Mouse (Mus musculus): ENCODE data around the gene AY074887. TPM values are rescaled to one million over a fixed set of nuclear protein-coding genes. Genes with fewer than 3 reads are reported as not detected.
"Not testable (repeated sequence)": the region's sequence is repeated elsewhere in the genome, so short reads cannot be mapped to it uniquely, and the experiment has no call there.

AY074887 gene
- polyA plus RNA-seq, 1 experiment from 2014 or later, result 0.62 TPM

- Histone ChIP-seq H3K36me3 (ENCODE audit: control insufficient read depth, insufficient read depth, low read length) (peaks cover 4% of the 10 kb centered on the region), H3K9me3 (ENCODE audit: control insufficient read depth, low read length) (0 out of 2 replicates have a peak, but pooled peaks cover 5% of the 10 kb centered on the region), H3K4me1 (replicated peaks; ENCODE audit: control insufficient read depth, insufficient read depth, low read length) (no peaks in the 10 kb centered on the region), H3K4me3 (ENCODE audit: low read length) (no peak overlapping the region), H3K27me3 (ENCODE audit: control insufficient read depth, insufficient read depth, low read depth, low read length) (no peaks in the 10 kb centered on the region), H3K9ac (ENCODE audit: low read length) (no peak overlapping the region), H3K27ac (ENCODE audit: low read length) (no peak overlapping the region), H3K4me2 (ENCODE audit: low read depth, low read length) (no peak overlapping the region)
- ATAC-seq (ENCODE audit: low read depth), result no peak
Measured at GRCm38 (mm10) chr9:54963669-54964068, 12.9 kb upstream of the AY074887 start.

GRCm38 (mm10) chr9:54961059-54961458, 10.3 kb upstream of the AY074887 start:
- ATAC-seq (ENCODE audit: low read depth), result no peak
- 85% methylated on average over 4 of the region's 4 CpGs for WGBS
- H3K9ac ChIP-seq (ENCODE audit: low read length), result no peak overlapping the region
- H3K27ac ChIP-seq (ENCODE audit: low read length), result no peak overlapping the region
- H3K4me2 ChIP-seq (ENCODE audit: low read depth, low read length), result no peak overlapping the region
- H3K4me1 ChIP-seq (replicated peaks; ENCODE audit: control insufficient read depth, insufficient read depth, low read length), result no peaks in the 10 kb centered on the region
- H3K4me3 ChIP-seq (ENCODE audit: low read length), result no peak overlapping the region
- no peaks in the 10 kb centered on the region for H3K27me3 ChIP-seq (ENCODE audit: control insufficient read depth, insufficient read depth, low read depth, low read length)
- peaks cover 18% of the 10 kb centered on the region for H3K36me3 ChIP-seq (ENCODE audit: control insufficient read depth, insufficient read depth, low read length)
- 0 out of 2 replicates have a peak, but pooled peaks cover 5% of the 10 kb centered on the region for H3K9me3 ChIP-seq (ENCODE audit: control insufficient read depth, low read length)

- ATAC-seq (ENCODE audit: low read depth), result peak; percentile 31; the same call in 1 of the 2 replicates
- H3K4me1 ChIP-seq (replicated peaks; ENCODE audit: control insufficient read depth, insufficient read depth, low read length), result peaks cover 12% of the 10 kb centered on the region
- H3K9me3 ChIP-seq (ENCODE audit: control insufficient read depth, low read length); H3K36me3 ChIP-seq (ENCODE audit: control insufficient read depth, insufficient read depth, low read length); H3K27me3 ChIP-seq (ENCODE audit: control insufficient read depth, insufficient read depth, low read depth, low read length): not testable (repeated sequence)
- H3K27ac ChIP-seq (ENCODE audit: low read length), result peak overlapping the region; percentile 63
- 40% methylated on average over 8 of the region's 8 CpGs for WGBS
- peak overlapping the region; percentile 62 for H3K4me2 ChIP-seq (ENCODE audit: low read depth, low read length)
- H3K9ac ChIP-seq (ENCODE audit: low read length), result peak overlapping the region; percentile 62
- peak overlapping the region; percentile 95 for H3K4me3 ChIP-seq (ENCODE audit: low read length)
Measured at GRCm38 (mm10) chr9:54950162-54950561, 636 bp downstream of the AY074887 start.

- Histone ChIP-seq H3K4me3 (ENCODE audit: low read length) (no peak overlapping the region), H3K27me3 (ENCODE audit: control insufficient read depth, insufficient read depth, low read depth, low read length) (no peaks in the 10 kb centered on the region), H3K9me3 (ENCODE audit: control insufficient read depth, low read length) (no peaks in the 10 kb centered on the region), H3K9ac (ENCODE audit: low read length) (no peak overlapping the region), H3K27ac (ENCODE audit: low read length) (no peak overlapping the region), H3K4me1 (replicated peaks; ENCODE audit: control insufficient read depth, insufficient read depth, low read length) (peaks cover 12% of the 10 kb centered on the region), H3K4me2 (ENCODE audit: low read depth, low read length) (no peak overlapping the region), H3K36me3 (ENCODE audit: control insufficient read depth, insufficient read depth, low read length) (peaks cover 7% of the 10 kb centered on the region)
- no peak for ATAC-seq (ENCODE audit: low read depth)
Measured at GRCm38 (mm10) chr9:54949465-54949864, 1.3 kb downstream of the AY074887 start.

- H3K9ac ChIP-seq (ENCODE audit: low read length), result no peak overlapping the region
- WGBS, result 66% methylated on average over 16 of the region's 16 CpGs
- H3K27me3 ChIP-seq (ENCODE audit: control insufficient read depth, insufficient read depth, low read depth, low read length), result no peaks in the 10 kb centered on the region
- no peaks in the 10 kb centered on the region for H3K36me3 ChIP-seq (ENCODE audit: control insufficient read depth, insufficient read depth, low read length)
- peaks cover under 1% of the 10 kb centered on the region for H3K4me1 ChIP-seq (replicated peaks; ENCODE audit: control insufficient read depth, insufficient read depth, low read length)
- no peak overlapping the region for H3K4me2 ChIP-seq (ENCODE audit: low read depth, low read length)
- no peak overlapping the region for H3K27ac ChIP-seq (ENCODE audit: low read length)
- no peaks in the 10 kb centered on the region for H3K9me3 ChIP-seq (ENCODE audit: control insufficient read depth, low read length)
- no peak for ATAC-seq (ENCODE audit: low read depth)
- H3K4me3 ChIP-seq (ENCODE audit: low read length), result no peak overlapping the region
Measured at GRCm38 (mm10) chr9:54946256-54946655, 4.5 kb downstream of the AY074887 start.

- H3K27ac ChIP-seq (ENCODE audit: low read length), result no peak overlapping the region
- H3K9ac ChIP-seq (ENCODE audit: low read length), result no peak overlapping the region
- H3K36me3 ChIP-seq (ENCODE audit: control insufficient read depth, insufficient read depth, low read length), result no peaks in the 10 kb centered on the region
- H3K4me1 ChIP-seq (replicated peaks; ENCODE audit: control insufficient read depth, insufficient read depth, low read length), result no peaks in the 10 kb centered on the region
- no peaks in the 10 kb centered on the region for H3K9me3 ChIP-seq (ENCODE audit: control insufficient read depth, low read length)
- H3K27me3 ChIP-seq (ENCODE audit: control insufficient read depth, insufficient read depth, low read depth, low read length), result no peaks in the 10 kb centered on the region
- no peak overlapping the region for H3K4me3 ChIP-seq (ENCODE audit: low read length)
- no peak overlapping the region for H3K4me2 ChIP-seq (ENCODE audit: low read depth, low read length)
- WGBS, result 55% methylated on average over 2 of the region's 2 CpGs
- ATAC-seq (ENCODE audit: low read depth), result no peak
Measured at GRCm38 (mm10) chr9:54944467-54944866, 6.3 kb downstream of the AY074887 start.

- Histone ChIP-seq H3K9ac (ENCODE audit: low read length) (no peak overlapping the region), H3K9me3 (ENCODE audit: control insufficient read depth, low read length) (no peaks in the 10 kb centered on the region), H3K4me1 (replicated peaks; ENCODE audit: control insufficient read depth, insufficient read depth, low read length) (no peaks in the 10 kb centered on the region), H3K4me3 (ENCODE audit: low read length) (no peak overlapping the region), H3K36me3 (ENCODE audit: control insufficient read depth, insufficient read depth, low read length) (no peaks in the 10 kb centered on the region), H3K27me3 (ENCODE audit: control insufficient read depth, insufficient read depth, low read depth, low read length) (no peaks in the 10 kb centered on the region), H3K27ac (ENCODE audit: low read length) (no peak overlapping the region), H3K4me2 (ENCODE audit: low read depth, low read length) (no peak overlapping the region)
- WGBS, result 84% methylated on average over 4 of the region's 4 CpGs
- no peak for ATAC-seq (ENCODE audit: low read depth)
Measured at GRCm38 (mm10) chr9:54942071-54942470, 8.7 kb downstream of the AY074887 start.

GRCm38 (mm10) chr9:54932379-54932778, 18.4 kb downstream of the AY074887 start:
- H3K9ac ChIP-seq (ENCODE audit: low read length), result no peak overlapping the region
- ATAC-seq (ENCODE audit: low read depth), result no peak
- no peak overlapping the region for H3K4me2 ChIP-seq (ENCODE audit: low read depth, low read length)
- 73% methylated on average over 2 of the region's 2 CpGs for WGBS
- H3K27me3 ChIP-seq (ENCODE audit: control insufficient read depth, insufficient read depth, low read depth, low read length), result no peaks in the 10 kb centered on the region
- H3K4me1 ChIP-seq (replicated peaks; ENCODE audit: control insufficient read depth, insufficient read depth, low read length), result no peaks in the 10 kb centered on the region
- H3K36me3 ChIP-seq (ENCODE audit: control insufficient read depth, insufficient read depth, low read length), result no peaks in the 10 kb centered on the region
- no peak overlapping the region for H3K27ac ChIP-seq (ENCODE audit: low read length)
- H3K4me3 ChIP-seq (ENCODE audit: low read length), result no peak overlapping the region
- no peaks in the 10 kb centered on the region for H3K9me3 ChIP-seq (ENCODE audit: control insufficient read depth, low read length)

- no peak for ATAC-seq (ENCODE audit: low read depth)
- H3K9ac ChIP-seq (ENCODE audit: low read length), result no peak overlapping the region
- H3K9me3 ChIP-seq (ENCODE audit: control insufficient read depth, low read length), result no peaks in the 10 kb centered on the region
- no peak overlapping the region for H3K4me3 ChIP-seq (ENCODE audit: low read length)
- no peak overlapping the region for H3K4me2 ChIP-seq (ENCODE audit: low read depth, low read length)
- no peaks in the 10 kb centered on the region for H3K36me3 ChIP-seq (ENCODE audit: control insufficient read depth, insufficient read depth, low read length)
- no peaks in the 10 kb centered on the region for H3K4me1 ChIP-seq (replicated peaks; ENCODE audit: control insufficient read depth, insufficient read depth, low read length)
- no peaks in the 10 kb centered on the region for H3K27me3 ChIP-seq (ENCODE audit: control insufficient read depth, insufficient read depth, low read depth, low read length)
- WGBS, result 4% methylated on average over 1 of the region's 1 CpGs
- H3K27ac ChIP-seq (ENCODE audit: low read length), result no peak overlapping the region
Measured at GRCm38 (mm10) chr9:54931765-54932164, 19.0 kb downstream of the AY074887 start.

GRCm38 (mm10) chr9:54930741-54931140, 20.1 kb downstream of the AY074887 start:
- Histone ChIP-seq H3K27me3 (ENCODE audit: control insufficient read depth, insufficient read depth, low read depth, low read length) (no peaks in the 10 kb centered on the region), H3K9ac (ENCODE audit: low read length) (no peak overlapping the region), H3K27ac (ENCODE audit: low read length) (no peak overlapping the region), H3K4me1 (replicated peaks; ENCODE audit: control insufficient read depth, insufficient read depth, low read length) (no peaks in the 10 kb centered on the region), H3K4me3 (ENCODE audit: low read length) (no peak overlapping the region), H3K4me2 (ENCODE audit: low read depth, low read length) (no peak overlapping the region), H3K36me3 (ENCODE audit: control insufficient read depth, insufficient read depth, low read length) (no peaks in the 10 kb centered on the region), H3K9me3 (ENCODE audit: control insufficient read depth, low read length) (no peaks in the 10 kb centered on the region)
- ATAC-seq (ENCODE audit: low read depth), result no peak
- 92% methylated on average over 1 of the region's 1 CpGs for whole genome bisulfite sequencing
